Mouse (Mus musculus): Measurements from ENCODE around the gene Tnfsf12.

GRCm38 (mm10) chr11:69656065-69656455 lies 39.6 kb downstream of the Tnfsf12 start:
- TF ChIP-seq CTCF (IDR thresholded peaks at IDR 0.05; ENCODE audit: control insufficient read depth, insufficient read depth, low read length) (no peak), POLR2A (IDR thresholded peaks at IDR 0.05; ENCODE audit: borderline replicate concordance, control insufficient read depth, low read depth, low read length) (no peak)

All from bone marrow, adult 2 months (tissue).